Comparison of ENCODE assay signal across 13 mouse cellular contexts in the genomic region with DNA sequence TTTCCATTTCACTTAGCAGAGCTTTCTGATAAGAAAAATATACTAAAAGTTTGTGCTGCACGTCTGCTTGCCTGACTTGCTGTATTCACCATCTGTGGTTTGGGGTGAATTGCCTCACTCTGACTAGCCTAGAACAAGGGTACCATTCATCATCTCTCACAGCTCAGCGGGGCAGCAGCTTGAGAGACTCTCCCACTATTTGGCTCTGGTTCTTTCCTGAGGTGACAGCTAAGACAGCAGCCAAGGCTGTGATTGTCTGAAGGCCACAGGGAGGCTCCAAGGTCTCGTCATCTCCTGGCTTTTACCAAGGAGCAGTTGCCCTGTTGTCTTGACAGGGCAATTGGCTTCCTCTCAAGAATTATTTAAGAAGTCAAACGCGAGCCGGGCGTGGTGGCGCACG. TPM values are rescaled to one million over a fixed set of nuclear protein-coding genes. Genes with fewer than 3 reads are reported as not detected.
A peak's percentile ranks its signal among the peaks of the same experiment; 100 is the strongest.
DNase-seq lines count a peak whose midpoint lies in the region; ATAC-seq and TF ChIP-seq lines count a peak whose summit lies in the region.
"Had no signal": no experiment of that assay in that cellular context is flagged by ENCODE, and none has a peak within 500 bp of the region (broad histone marks: within the 10 kb centered on the region; RNA-seq: fewer than 3 reads in every experiment).

No protein-coding gene starts in this region.

- H3K4me3 ChIP-seq in liver, embryonic 12.5 days: no peak overlapping the region
- H3K4me3 ChIP-seq in forebrain, embryonic 16.5 days (replicated peaks; ENCODE audit: low read length): no peak overlapping the region
- H3K4me3 ChIP-seq: heart, embryonic 13.5 days; limb, embryonic 12.5 days; midbrain, embryonic 13.5 days had no signal

- H3K27ac ChIP-seq in liver, embryonic 12.5 days: no peak overlapping the region
- no peak overlapping the region for H3K27ac ChIP-seq in forebrain, embryonic 16.5 days (ENCODE audit: low read length)
- H3K27ac ChIP-seq: limb, embryonic 12.5 days; midbrain, embryonic 13.5 days had no signal

- H3K27me3 ChIP-seq in liver, embryonic 12.5 days (replicated peaks): no peaks in the 10 kb centered on the region
- no peaks in the 10 kb centered on the region for H3K27me3 ChIP-seq in forebrain, embryonic 16.5 days (replicated peaks; ENCODE audit: control insufficient read depth, insufficient read depth, low read length)
- H3K27me3 ChIP-seq: heart, embryonic 13.5 days; limb, embryonic 12.5 days; midbrain, embryonic 13.5 days had no signal

- TF ChIP-seq CTCF in brain, embryonic 14.5 days (IDR thresholded peaks at IDR 0.05; ENCODE audit: borderline replicate concordance, extremely low read depth, insufficient read depth, insufficient read length): no peak

- no peaks in the 10 kb centered on the region for H3K9me3 ChIP-seq in liver, embryonic 12.5 days (replicated peaks)
- H3K9me3 ChIP-seq in forebrain, embryonic 16.5 days (ENCODE audit: control insufficient read depth, low read length): no peaks in the 10 kb centered on the region
- H3K9me3 ChIP-seq: heart, embryonic 13.5 days; limb, embryonic 12.5 days; midbrain, embryonic 13.5 days had no signal

- WGBS in liver, embryonic 12.5 days (ENCODE audit: insufficient replicate concordance): 68% methylated on average over 9 of the region's 9 CpGs
- 66% methylated on average over 9 of the region's 9 CpGs for WGBS in forebrain, embryonic 16.5 days

- no peak for ATAC-seq in liver, embryonic 12.5 days
- no peak for ATAC-seq in forebrain, embryonic 16.5 days
- ATAC-seq: midbrain, embryonic 13.5 days had no signal

- no peak for TF ChIP-seq POLR2A in brain, embryonic 14.5 days (IDR thresholded peaks at IDR 0.05; ENCODE audit: borderline replicate concordance, extremely low read depth, insufficient read depth, insufficient read length, poor library complexity, severe bottlenecking)

- no peak overlapping the region for H3K9ac ChIP-seq in liver, embryonic 12.5 days
- H3K9ac ChIP-seq in forebrain, embryonic 16.5 days (replicated peaks; ENCODE audit: low read depth, low read length): no peak overlapping the region
- H3K9ac ChIP-seq: heart, embryonic 13.5 days; limb, embryonic 12.5 days; midbrain, embryonic 13.5 days had no signal

- no peaks in the 10 kb centered on the region for H3K36me3 ChIP-seq in liver, embryonic 12.5 days
- no peaks in the 10 kb centered on the region for H3K36me3 ChIP-seq in forebrain, embryonic 16.5 days (ENCODE audit: control insufficient read depth, insufficient read depth)
- H3K36me3 ChIP-seq: heart, embryonic 13.5 days; limb, embryonic 12.5 days; midbrain, embryonic 13.5 days had no signal

- peak; percentile 9 to 12 for DNase-seq in cerebellum, postnatal 14 days
- DNase-seq in cerebellum, adult 11 months: no peak
- peak; percentile 16 for DNase-seq in layer of hippocampus, adult 11-12 months (ENCODE audit: low spot score)
- DNase-seq in layer of hippocampus, adult 9-10 months (ENCODE audit: low spot score): no peak
- DNase-seq in 3T3-L1 (ENCODE audit: low read depth, low spot score): peak; percentile 81
- peak; percentile 31 for DNase-seq in brain, embryonic 14.5 days (ENCODE audit: low read depth)
- DNase-seq: cerebellum, adult 9-10 months; right cerebral cortex, postnatal 14 days had no signal

- no peak overlapping the region for H3K4me2 ChIP-seq in liver, embryonic 12.5 days
- H3K4me2 ChIP-seq in forebrain, embryonic 16.5 days (ENCODE audit: low read length): no peak overlapping the region
- H3K4me2 ChIP-seq: heart, embryonic 13.5 days; limb, embryonic 12.5 days; midbrain, embryonic 13.5 days had no signal

- peaks cover 19% of the 10 kb centered on the region for H3K4me1 ChIP-seq in liver, embryonic 12.5 days
- peaks cover 12% of the 10 kb centered on the region for H3K4me1 ChIP-seq in forebrain, embryonic 16.5 days (replicated peaks; ENCODE audit: control insufficient read depth, insufficient read depth, low read length)

RNA-seq across cellular contexts. Expression of gene Clasp2, which starts 3.3 kb away (rescaled TPM):
- polyA plus RNA-seq in brain, embryonic 14.5 days (2012; rRNA removed): 107 and 135 TPM in 2 replicates
- 23.1 and 24.2 TPM in 2 replicates for polyA plus RNA-seq in liver, embryonic 12.5 days (2016; fragmentation: Nextera tagmentation; extraction: Ambion mirVana)
- 138 and 143 TPM in 2 replicates for polyA plus RNA-seq in forebrain, embryonic 16.5 days (2015; fragmentation: Nextera tagmentation; extraction: Ambion mirVana)

RNA-seq across cellular contexts. Expression of gene Pdcd6ip, which starts 30.0 kb away (rescaled TPM):
- polyA plus RNA-seq in brain, embryonic 14.5 days (2012; rRNA removed): 42.9 and 46.2 TPM in 2 replicates
- 56.1 and 56.4 TPM in 2 replicates for polyA plus RNA-seq in liver, embryonic 12.5 days (2016; fragmentation: Nextera tagmentation; extraction: Ambion mirVana)
- polyA plus RNA-seq in forebrain, embryonic 16.5 days (2015; fragmentation: Nextera tagmentation; extraction: Ambion mirVana): 44.6 and 48.1 TPM in 2 replicates

Comparison
In these comparisons a context has a peak if more than half of its experiments do, and no peak if none do; other contexts are left out.
1. DNase-seq: peak in cerebellum, postnatal 14 days (2 of 2), layer of hippocampus, adult 11-12 months (single experiment), 3T3-L1 (single experiment) and brain, embryonic 14.5 days (single experiment); none in cerebellum, adult 11 months (single experiment) and layer of hippocampus, adult 9-10 months (single experiment).